Mouse (Mus musculus): ENCODE results near the gene Gm49321. TPM values are rescaled to one million over a fixed set of nuclear protein-coding genes. Genes with fewer than 3 reads are reported as not detected.

Gene Gm49321
- polyA plus RNA-seq, 2 experiments = 1.8 TPM; not detected in 1

DNA sequence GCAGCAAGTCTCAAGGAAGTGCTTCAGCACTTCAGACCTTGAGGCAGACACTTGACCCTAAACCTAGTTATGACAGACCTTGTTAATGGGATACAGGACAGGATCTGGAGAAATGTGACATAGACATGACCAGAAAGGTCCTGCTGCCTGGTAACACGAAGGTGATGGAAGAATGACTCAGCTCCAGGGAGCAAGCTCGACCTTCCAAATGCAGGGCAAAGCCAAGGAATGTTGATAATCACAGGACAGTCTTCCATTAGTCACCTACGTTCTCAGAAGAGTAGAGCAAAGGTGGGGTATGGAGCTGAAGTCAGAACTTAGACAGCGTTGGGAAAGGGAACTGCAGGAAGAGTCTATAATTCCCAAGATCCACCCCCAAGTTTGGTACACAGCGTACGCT, 42.6 kb upstream of the Gm49321 start:
- DNase-seq (ENCODE audit: low read depth in 3 of 3, low spot score in 3 of 3) = no peak
- ATAC-seq (ENCODE audit: insufficient read depth) = no peak
- H3K9me3 ChIP-seq (ENCODE audit: control insufficient read depth, low read length) = no peaks in the 10 kb centered on the region

DNA sequence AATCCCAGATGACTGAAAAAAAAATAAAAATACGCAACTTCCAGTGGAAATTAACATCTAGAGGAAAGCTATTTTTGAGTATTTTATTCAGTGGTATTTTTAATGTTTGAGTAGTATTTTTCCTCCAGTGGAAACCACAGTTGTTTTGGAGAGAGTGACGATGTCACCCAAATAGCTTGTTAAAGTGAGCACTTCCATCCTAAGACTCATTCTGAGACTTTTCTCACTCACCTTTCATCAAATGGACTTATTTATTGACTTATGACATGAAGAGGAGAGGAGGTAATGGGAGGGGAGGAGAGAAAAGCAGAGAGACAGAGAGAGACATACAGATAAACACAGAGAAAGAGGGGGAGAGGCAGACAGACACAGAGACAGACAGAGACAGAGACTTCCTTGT, 41.8 kb upstream of the Gm49321 start:
- Histone ChIP-seq H3K27ac (no peak overlapping the region), H3K4me2 (ENCODE audit: low read depth) (no peak overlapping the region), H3K4me1 (replicated peaks; ENCODE audit: control insufficient read depth in 2 of 2, insufficient read depth in 2 of 2, low read length in 1 of 2) (no peaks in the 10 kb centered on the region), H3K9me3 (ENCODE audit: control insufficient read depth, low read length) (no peaks in the 10 kb centered on the region), H3K36me3 (replicated peaks; ENCODE audit: control insufficient read depth, insufficient read depth, low read depth) (no peaks in the 10 kb centered on the region), H3K9ac (replicated peaks) (no peak overlapping the region), H3K27me3 (ENCODE audit: control insufficient read depth, insufficient read depth, low read length) (no peaks in the 10 kb centered on the region), H3K4me3 (ENCODE audit: insufficient read depth in 1 of 2, low read depth in 2 of 2, low read length in 2 of 2) (no peak overlapping the region)
- TF ChIP-seq EP300 (IDR thresholded peaks at IDR 0.05; ENCODE audit: low read depth) (no peak), CTCF (IDR thresholded peaks at IDR 0.05; ENCODE audit: low read depth) (no peak)
- no peak for DNase-seq (ENCODE audit: low read depth in 3 of 3, low spot score in 3 of 3)
- no peak for ATAC-seq (ENCODE audit: insufficient read depth)
- WGBS (ENCODE audit: insufficient replicate concordance) = 66% methylated on average over 2 of the region's 2 CpGs

More for the DNA sequence above, 42.6 kb upstream of the Gm49321 start:
- H3K4me2 ChIP-seq (ENCODE audit: low read depth) = no peak overlapping the region
- no peaks in the 10 kb centered on the region for H3K27me3 ChIP-seq (ENCODE audit: control insufficient read depth, insufficient read depth, low read length)
- no peak for TF ChIP-seq EP300 (IDR thresholded peaks at IDR 0.05; ENCODE audit: low read depth)
- no peak for TF ChIP-seq CTCF (IDR thresholded peaks at IDR 0.05; ENCODE audit: low read depth)
- H3K27ac ChIP-seq = no peak overlapping the region
- no peak overlapping the region for H3K4me3 ChIP-seq (ENCODE audit: insufficient read depth in 1 of 2, low read depth in 2 of 2, low read length in 2 of 2)
- WGBS (ENCODE audit: insufficient replicate concordance) = 62% methylated on average over 6 of the region's 6 CpGs
- no peaks in the 10 kb centered on the region for H3K4me1 ChIP-seq (replicated peaks; ENCODE audit: control insufficient read depth in 2 of 2, insufficient read depth in 2 of 2, low read length in 1 of 2)
- H3K36me3 ChIP-seq (replicated peaks; ENCODE audit: control insufficient read depth, insufficient read depth, low read depth) = no peaks in the 10 kb centered on the region
- no peak overlapping the region for H3K9ac ChIP-seq (replicated peaks)

DNA sequence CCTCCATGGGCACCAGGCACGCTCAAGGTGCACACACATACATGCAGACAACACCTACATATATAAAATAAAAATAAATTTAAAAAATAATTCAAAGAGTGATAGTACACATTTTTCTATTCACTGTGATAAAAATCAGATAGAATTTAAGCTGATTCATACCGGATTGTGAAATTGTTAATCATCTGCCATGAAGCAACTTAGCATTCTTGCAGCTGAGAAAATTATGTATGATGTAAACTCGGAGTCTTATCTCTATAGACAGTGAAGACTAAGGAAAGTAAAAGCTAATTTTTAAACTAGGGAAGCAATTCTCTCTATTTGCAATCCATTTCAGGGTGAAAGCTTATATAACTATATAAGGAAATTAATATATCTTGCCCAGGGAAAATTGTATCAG, 41.0 kb upstream of the Gm49321 start:
- H3K4me1 ChIP-seq (replicated peaks; ENCODE audit: control insufficient read depth in 2 of 2, insufficient read depth in 2 of 2, low read length in 1 of 2) = no peaks in the 10 kb centered on the region
- H3K36me3 ChIP-seq (replicated peaks; ENCODE audit: control insufficient read depth, insufficient read depth, low read depth) = no peaks in the 10 kb centered on the region
- H3K27ac ChIP-seq = no peak overlapping the region
- WGBS (ENCODE audit: insufficient replicate concordance) = 52% methylated on average over 3 of the region's 3 CpGs
- no peaks in the 10 kb centered on the region for H3K27me3 ChIP-seq (ENCODE audit: control insufficient read depth, insufficient read depth, low read length)
- no peak overlapping the region for H3K4me2 ChIP-seq (ENCODE audit: low read depth)
- no peak overlapping the region for H3K9ac ChIP-seq (replicated peaks)
- TF ChIP-seq CTCF (IDR thresholded peaks at IDR 0.05; ENCODE audit: low read depth) (no peak), EP300 (IDR thresholded peaks at IDR 0.05; ENCODE audit: low read depth) (no peak)
- ATAC-seq (ENCODE audit: insufficient read depth) (no peak), DNase-seq (ENCODE audit: low read depth in 3 of 3, low spot score in 3 of 3) (no peak)
- no peaks in the 10 kb centered on the region for H3K9me3 ChIP-seq (ENCODE audit: control insufficient read depth, low read length)
- H3K4me3 ChIP-seq (ENCODE audit: insufficient read depth in 1 of 2, low read depth in 2 of 2, low read length in 2 of 2) = no peak overlapping the region

DNA sequence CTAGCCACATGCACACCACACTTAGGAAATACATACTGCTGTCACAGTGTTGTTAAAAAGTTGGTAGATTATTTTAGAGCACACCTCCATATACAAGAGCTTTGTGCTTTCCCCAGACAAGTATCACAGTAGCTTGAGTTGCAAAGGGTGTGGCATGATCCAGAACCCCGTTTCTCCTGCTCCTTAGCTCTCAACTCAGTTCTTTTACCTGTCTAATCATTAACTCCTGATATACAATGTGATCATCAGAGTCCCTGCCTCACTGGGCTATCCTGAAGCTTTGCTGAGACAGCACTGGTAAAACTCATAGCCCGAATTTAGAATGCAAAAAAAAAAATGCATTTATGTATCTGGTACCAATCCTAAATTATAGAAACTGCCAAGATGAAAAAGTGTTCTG, 39.2 kb upstream of the Gm49321 start:
- Histone ChIP-seq H3K4me2 (ENCODE audit: low read depth) (no peak overlapping the region), H3K27ac (no peak overlapping the region), H3K36me3 (replicated peaks; ENCODE audit: control insufficient read depth, insufficient read depth, low read depth) (no peaks in the 10 kb centered on the region), H3K9me3 (ENCODE audit: control insufficient read depth, low read length) (no peaks in the 10 kb centered on the region), H3K27me3 (ENCODE audit: control insufficient read depth, insufficient read depth, low read length) (no peaks in the 10 kb centered on the region), H3K4me1 (replicated peaks; ENCODE audit: control insufficient read depth in 2 of 2, insufficient read depth in 2 of 2, low read length in 1 of 2) (no peaks in the 10 kb centered on the region), H3K4me3 (ENCODE audit: insufficient read depth in 1 of 2, low read depth in 2 of 2, low read length in 2 of 2) (no peak overlapping the region), H3K9ac (replicated peaks) (no peak overlapping the region)
- ATAC-seq (ENCODE audit: insufficient read depth) (no peak), DNase-seq (ENCODE audit: low read depth in 3 of 3, low spot score in 3 of 3) (no peak)
- TF ChIP-seq EP300 (IDR thresholded peaks at IDR 0.05; ENCODE audit: low read depth) = no peak
- TF ChIP-seq CTCF (IDR thresholded peaks at IDR 0.05; ENCODE audit: low read depth) = no peak
- 32% methylated on average over 2 of the region's 2 CpGs for WGBS (ENCODE audit: insufficient replicate concordance)

DNA sequence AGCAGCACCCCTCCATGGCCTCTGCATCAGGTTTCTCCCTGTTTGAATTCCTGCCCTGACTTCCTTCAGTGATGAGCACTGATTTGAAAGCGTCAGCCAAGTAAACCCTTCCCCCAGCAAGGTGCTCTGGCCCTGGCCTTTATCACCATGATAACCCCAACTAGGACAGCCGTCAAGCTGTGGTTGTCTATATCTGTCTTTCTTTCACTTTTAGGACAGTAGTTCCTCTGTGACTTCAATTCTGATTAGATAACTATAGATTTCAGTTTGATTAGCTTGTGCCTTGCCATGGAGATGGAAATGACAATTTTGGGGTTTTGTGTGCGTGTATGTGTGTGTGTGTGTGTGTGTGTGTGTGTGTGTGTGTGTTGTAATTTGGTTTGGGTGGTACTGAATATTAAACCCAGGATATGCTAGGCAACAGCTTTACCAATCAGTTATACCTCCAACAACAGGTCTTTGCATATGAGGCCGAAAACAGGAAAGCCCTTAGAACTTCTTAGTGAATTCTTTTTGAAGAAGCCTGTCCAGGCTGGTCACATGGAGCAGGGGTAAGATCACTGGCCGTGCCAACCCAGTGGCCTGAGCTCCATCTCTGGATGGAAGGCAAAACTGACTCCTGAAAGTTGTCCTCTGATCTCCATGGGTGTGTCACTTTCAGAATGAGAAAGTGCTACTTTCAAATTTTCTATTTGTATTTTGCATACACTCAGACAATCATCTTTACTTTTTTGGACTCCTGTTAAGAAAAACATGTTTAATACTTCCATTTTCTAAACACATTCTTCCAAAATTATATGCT, 33.1 kb upstream of the Gm49321 start:
- WGBS (ENCODE audit: insufficient replicate concordance) = 44% methylated on average over 5 of the region's 5 CpGs
- no peaks in the 10 kb centered on the region for H3K9me3 ChIP-seq (ENCODE audit: control insufficient read depth, low read length)
- TF ChIP-seq CTCF (IDR thresholded peaks at IDR 0.05; ENCODE audit: low read depth) (no peak), EP300 (IDR thresholded peaks at IDR 0.05; ENCODE audit: low read depth) (no peak)

More for the DNA sequence above, 33.1 kb upstream of the Gm49321 start:
- Histone ChIP-seq H3K36me3 (replicated peaks; ENCODE audit: control insufficient read depth, insufficient read depth, low read depth) (no peaks in the 10 kb centered on the region), H3K4me2 (ENCODE audit: low read depth) (no peak overlapping the region), H3K27me3 (ENCODE audit: control insufficient read depth, insufficient read depth, low read length) (no peaks in the 10 kb centered on the region), H3K4me1 (replicated peaks; ENCODE audit: control insufficient read depth in 2 of 2, insufficient read depth in 2 of 2, low read length in 1 of 2) (peaks cover 1 to 3% of the 10 kb centered on the region in 2 experiments; a peak in 3 of 4 replicates), H3K4me3 (ENCODE audit: insufficient read depth in 1 of 2, low read depth in 2 of 2, low read length in 2 of 2) (no peak overlapping the region), H3K27ac (no peak overlapping the region), H3K9ac (replicated peaks) (no peak overlapping the region)
- no peak for DNase-seq (ENCODE audit: low read depth in 3 of 3, low spot score in 3 of 3)
- ATAC-seq (ENCODE audit: insufficient read depth) = no peak

Measured in liver, embryonic 14.5 days (tissue).